Mouse (Mus musculus) liver, embryonic 14.5 days (tissue): ENCODE data around the gene Mlycd. TPM values are rescaled to one million over a fixed set of nuclear protein-coding genes. Genes with fewer than 3 reads are reported as not detected.

Experiments
- ATAC-seq: fragments of 200-750 bp; cut with Nextera tagmentation; 2 replicates; pipeline ENCODE4 v1.8.0; 2017; ENCODE audit warnings: moderate number of reproducible peaks, mild to moderate bottlenecking, moderate library complexity; ENCODE audit not compliant: insufficient read depth
- DNase-seq, 3 experiments: peaks; one replicate each; pipeline ENCODE4 v3.0.0-alpha.2; 2012 to 2013; ENCODE audit warnings: low read depth in 3 of 3, low spot score in 3 of 3
- H3K27ac ChIP-seq: fragments of 300-500 bp; sonication (generic); 2 replicates; pipeline ENCODE4 v1.5.1; 2014; ENCODE audit warnings: moderate library complexity, mild to moderate bottlenecking, control low read depth, inconsistent platforms
- H3K27me3 ChIP-seq: fragments of 300-500 bp; sonication (generic); 2 replicates; pipeline ENCODE4 v1.6.1; 2014; ENCODE audit warnings: mild to moderate bottlenecking, low read length, moderate library complexity; ENCODE audit not compliant: control insufficient read depth, insufficient read depth
- H3K36me3 ChIP-seq: fragments of 300-500 bp; sonication (generic); replicated peaks from 2 replicates; pipeline ENCODE4 v1.6.1; 2014; ENCODE audit warnings: low read depth; ENCODE audit not compliant: control insufficient read depth, insufficient read depth
- H3K4me1 ChIP-seq, 2 experiments: fragments of 200-500 bp in 1 of 2; fragments of 300-500 bp in 1 of 2; sonication (generic) in 1 of 2; replicated peaks; 2 replicates each; pipeline ENCODE4 v1.6.1; 2012 to 2014; ENCODE audit warnings: antibody characterized with exemption in 1 of 2, inconsistent platforms in 1 of 2, low read length in 1 of 2; ENCODE audit not compliant: control insufficient read depth in 2 of 2, insufficient read depth in 2 of 2
- H3K4me2 ChIP-seq: fragments of 300-500 bp; sonication (generic); 2 replicates; pipeline ENCODE4 v1.6.1; 2014; ENCODE audit warnings: low read depth, mild to moderate bottlenecking, control low read depth, moderate library complexity
- H3K4me3 ChIP-seq, 2 experiments: fragments of 200-500 bp in 1 of 2; fragments of 300-500 bp in 1 of 2; sonication (generic) in 1 of 2; 2 replicates each; pipeline ENCODE4 v1.5.1; 2012 to 2014; ENCODE audit warnings: low read depth in 2 of 2, low read length in 2 of 2, mild to moderate bottlenecking in 2 of 2, control low read depth in 1 of 2, inconsistent platforms in 1 of 2, moderate library complexity in 1 of 2; ENCODE audit not compliant: insufficient read depth in 1 of 2
- H3K9ac ChIP-seq: fragments of 300-500 bp; sonication (generic); replicated peaks from 2 replicates; pipeline ENCODE4 v1.6.1; 2014; ENCODE audit warnings: mild to moderate bottlenecking, control low read depth, moderate library complexity
- H3K9me3 ChIP-seq: fragments of 300-500 bp; sonication (generic); 2 replicates; pipeline ENCODE4 v1.6.1; 2016; ENCODE audit warnings: low read length, mixed read lengths; ENCODE audit not compliant: control insufficient read depth
- CTCF ChIP-seq: IDR thresholded peaks from 2 replicates; pipeline ENCODE4 v1.5.1; 2016; ENCODE audit warnings: antibody characterized with exemption, low read depth, control low read depth
- EP300 ChIP-seq: IDR thresholded peaks from 2 replicates; pipeline ENCODE4 v1.6.1; 2016; ENCODE audit warnings: antibody characterized with exemption, low read depth
- WGBS: fragments of 180-500 bp; shearing (Covaris S2); extraction: QIAGEN DNeasy Blood & Tissue Kit; methylation state at CpG from one replicate; pipeline ENCODE4 v1.1.7; 2014; ENCODE audit not compliant: insufficient replicate concordance; 5-methylcytosine and 5-hydroxymethylcytosine counted together
- polyA plus RNA-seq, 2 experiments: library from polyadenylated mRNA; depleted of rRNA in 1 of 2; stranded (reverse) in 1 of 2; unstranded in 1 of 2; fragments of >200 nt; fragmentation: Nextera tagmentation in 1 of 2; extraction: Ambion mirVana in 1 of 2; gene quantifications; 2 replicates each; pipeline versions ENCODE4 v1.2.1 to v1.2.3; 2012 to 2014

The Mlycd gene
- polyA plus RNA-seq, 2 experiments: 6.0 to 8.1 TPM

GRCm38 (mm10) chr8:119439893-119440249 is 45.2 kb downstream of the Mlycd start:
- Histone ChIP-seq H3K27ac (no peak overlapping the region), H3K9ac (no peak overlapping the region), H3K27me3 (no peaks in the 10 kb centered on the region), H3K9me3 (no peaks in the 10 kb centered on the region), H3K4me3 (no peak overlapping the region), H3K36me3 (no peaks in the 10 kb centered on the region; the same call in 1 of the 2 replicates), H3K4me2 (peak overlapping the region; percentile 42), H3K4me1 (peaks cover 0 to 6% of the 10 kb centered on the region in 2 experiments; a peak in 2 of 4 replicates)
- TF ChIP-seq EP300: no peak
- no peak for ATAC-seq
- DNase-seq: no peak
- WGBS: 59% methylated on average over 7 of the region's 7 CpGs

- DNase-seq (no peak), ATAC-seq (peak; percentile 16; the same call in 1 of the 2 replicates)
- WGBS: 24% methylated on average over 16 of the region's 16 CpGs
- no peaks in the 10 kb centered on the region for H3K27me3 ChIP-seq
- peaks cover 0 to 6% of the 10 kb centered on the region in 2 experiments; a peak in 2 of 4 replicates for H3K4me1 ChIP-seq
- H3K9me3 ChIP-seq: no peaks in the 10 kb centered on the region
- no peak overlapping the region for H3K9ac ChIP-seq
- no peaks in the 10 kb centered on the region; the same call in 1 of the 2 replicates for H3K36me3 ChIP-seq
- no peak overlapping the region for H3K27ac ChIP-seq
- no peak overlapping the region for H3K4me3 ChIP-seq
- peak overlapping the region; percentile 42 for H3K4me2 ChIP-seq
- TF ChIP-seq CTCF (peak; percentile 77), EP300 (no peak)
These were observed 45.7 kb downstream of the Mlycd start for GRCm38 (mm10) chr8:119440250-119440951.

GRCm38 (mm10) chr8:119440952-119441270 is 46.2 kb downstream of the Mlycd start:
- Histone ChIP-seq H3K27me3 (peaks cover 2% of the 10 kb centered on the region; the same call in 1 of the 2 replicates), H3K36me3 (no peaks in the 10 kb centered on the region; the same call in 1 of the 2 replicates), H3K9me3 (no peaks in the 10 kb centered on the region), H3K4me2 (no peak overlapping the region), H3K27ac (no peak overlapping the region), H3K9ac (no peak overlapping the region), H3K4me1 (peaks cover 0 to 6% of the 10 kb centered on the region in 2 experiments; a peak in 2 of 4 replicates), H3K4me3 (no peak overlapping the region)
- ATAC-seq: peak; percentile 2; the same call in 1 of the 2 replicates
- no peak for TF ChIP-seq EP300
- no peak for TF ChIP-seq CTCF
- WGBS: 32% methylated on average over 1 of the region's 1 CpGs
- no peak for DNase-seq

- 47% methylated on average over 5 of the region's 5 CpGs for WGBS
- DNase-seq (no peak), ATAC-seq (no peak)
- no peak overlapping the region for H3K4me2 ChIP-seq
- 0 out of 2 replicates have a peak, but pooled peaks have one; percentile 1 for TF ChIP-seq CTCF
- TF ChIP-seq EP300: no peak
- H3K4me3 ChIP-seq: no peak overlapping the region
- peaks cover 12% of the 10 kb centered on the region for H3K27me3 ChIP-seq
- no peak overlapping the region for H3K9ac ChIP-seq
- H3K4me1 ChIP-seq: no peaks in the 10 kb centered on the region
- H3K27ac ChIP-seq: no peak overlapping the region
- no peaks in the 10 kb centered on the region; the same call in 1 of the 2 replicates for H3K36me3 ChIP-seq
- H3K9me3 ChIP-seq: no peaks in the 10 kb centered on the region
These were observed 47.3 kb downstream of the Mlycd start for GRCm38 (mm10) chr8:119442013-119442412.

GRCm38 (mm10) chr8:119442970-119443369 is 48.3 kb downstream of the Mlycd start:
- H3K27ac ChIP-seq: no peak overlapping the region
- H3K36me3 ChIP-seq: no peaks in the 10 kb centered on the region; the same call in 1 of the 2 replicates
- TF ChIP-seq EP300 (no peak), CTCF (no peak)
- H3K4me3 ChIP-seq: no peak overlapping the region
- H3K4me1 ChIP-seq: no peaks in the 10 kb centered on the region
- DNase-seq (no peak), ATAC-seq (no peak)
- no peaks in the 10 kb centered on the region for H3K9me3 ChIP-seq
- peaks cover 22% of the 10 kb centered on the region for H3K27me3 ChIP-seq
- H3K4me2 ChIP-seq: no peak overlapping the region
- WGBS: 82% methylated on average over 8 of the region's 8 CpGs
- no peak overlapping the region for H3K9ac ChIP-seq
